Mouse (Mus musculus): Measurements from ENCODE around the gene Pth1r. TPM values are rescaled to one million over a fixed set of nuclear protein-coding genes. Genes with fewer than 3 reads are reported as not detected.

Gene Pth1r
- total RNA-seq, 2 experiments from 2014 or later, result 9.1 TPM

- intact Hi-C loops (cut with DNase I), result no loop called here
Measured at GRCm38 (mm10) chr9:110752917-110753435, 6.0 kb upstream of the Pth1r start.

GRCm38 (mm10) chr9:110751412-110751811, 4.5 kb upstream of the Pth1r start:
- DNase-seq, result no peak
- intact Hi-C loops (cut with DNase I), result no loop called here

More at GRCm38 (mm10) chr9:110752917-110753435, 6.0 kb upstream of the Pth1r start:
- DNase-seq, result no peak

- no peak for DNase-seq
- intact Hi-C loops (cut with DNase I), result no loop called here
Measured at GRCm38 (mm10) chr9:110750404-110751187, 3.7 kb upstream of the Pth1r start.

DNA sequence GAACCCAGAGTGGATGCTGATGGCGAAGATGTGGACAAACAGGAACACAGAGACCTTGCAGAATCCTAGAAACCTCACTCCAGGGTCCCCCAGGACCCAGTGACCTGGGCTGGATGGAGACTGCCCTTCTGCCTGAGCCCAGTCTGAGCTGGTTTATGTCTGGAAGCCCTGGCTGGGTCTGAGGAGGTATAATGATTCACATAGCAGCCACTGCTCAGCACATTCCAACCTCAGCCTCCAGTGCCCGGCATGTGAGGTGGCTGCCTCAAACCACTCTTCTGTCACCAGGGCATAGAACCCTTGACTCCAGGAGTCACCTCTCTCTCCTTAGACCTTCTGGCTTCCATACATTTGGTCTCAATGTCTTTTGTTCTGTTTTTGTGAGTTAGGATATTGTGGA, 1.5 kb upstream of the Pth1r start:
- no peak for DNase-seq
- intact Hi-C loops (cut with DNase I), result no loop called here

- intact Hi-C loops (cut with DNase I), result no loop called here
- DNase-seq, result no peak
Measured at GRCm38 (mm10) chr9:110746238-110746637, 707 bp downstream of the Pth1r start.

DNA sequence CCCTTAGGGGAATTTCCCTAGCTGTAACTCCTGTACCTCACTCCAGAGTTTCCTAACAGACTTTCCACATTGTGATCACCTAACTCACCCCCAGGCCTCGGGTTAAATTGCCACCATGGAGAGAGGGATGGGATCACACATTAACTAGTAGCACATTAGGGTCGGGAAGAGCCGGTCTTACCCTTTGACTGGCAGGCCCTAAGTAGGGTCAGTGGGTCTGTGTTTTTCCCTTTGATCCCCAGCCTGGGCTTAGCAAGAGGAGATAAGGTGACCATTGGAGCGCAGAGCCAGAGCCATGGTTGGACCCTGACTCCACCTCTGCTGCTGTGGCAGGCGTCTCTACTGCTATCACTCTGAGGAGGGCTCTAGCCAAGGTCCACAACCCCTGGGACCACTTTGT, 1.2 kb downstream of the Pth1r start:
- intact Hi-C loops (cut with DNase I), result no loop called here
- DNase-seq, result no peak

GRCm38 (mm10) chr9:110743456-110744323, 3.3 kb downstream of the Pth1r start:
- DNase-seq, result peak; percentile 66 to 69
- intact Hi-C loops (cut with DNase I), result no loop called here

- intact Hi-C loops (cut with DNase I), result no loop called here
- peak; percentile 47 to 51 for DNase-seq
Measured at GRCm38 (mm10) chr9:110742951-110743455, 3.9 kb downstream of the Pth1r start.

- intact Hi-C loops (cut with DNase I), result no loop called here
- DNase-seq, result peak; percentile 43 to 50
Measured at GRCm38 (mm10) chr9:110742295-110742950, 4.5 kb downstream of the Pth1r start.

DNA sequence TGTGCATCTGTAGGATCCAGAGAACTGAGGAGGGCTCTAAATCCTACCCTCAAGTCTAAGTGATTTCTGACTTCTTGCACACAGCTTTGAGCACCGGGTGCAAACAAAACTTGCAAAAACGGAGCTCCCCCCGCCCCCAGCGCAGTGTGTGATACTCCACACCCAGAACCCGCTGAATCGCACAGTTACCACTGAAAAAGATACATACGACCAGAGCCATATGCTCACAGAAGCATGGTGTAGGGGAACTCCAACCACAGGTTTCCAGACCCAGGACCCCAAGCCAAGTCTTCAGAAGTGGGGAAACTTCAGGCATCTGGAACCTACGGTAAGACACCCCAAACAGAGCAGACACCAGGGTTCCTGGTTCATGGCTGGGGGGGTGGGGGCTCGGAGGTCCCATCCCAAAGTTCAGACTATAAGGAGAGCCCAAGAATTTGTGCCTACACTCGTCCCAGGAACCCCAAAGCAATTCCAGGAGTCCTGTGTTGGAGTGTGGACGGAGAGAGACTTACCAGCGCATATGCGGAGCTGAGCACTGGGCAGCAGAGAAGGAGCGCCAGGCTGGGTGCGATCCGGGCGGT, 5.1 kb downstream of the Pth1r start, which contains the start of gene Myl3:
TSS of gene Myl3 (plus strand) at position 151 of the 584 bp plus-strand sequence.
- intact Hi-C loops (cut with DNase I), result no loop called here
- DNase-seq, result no peak

DNA sequence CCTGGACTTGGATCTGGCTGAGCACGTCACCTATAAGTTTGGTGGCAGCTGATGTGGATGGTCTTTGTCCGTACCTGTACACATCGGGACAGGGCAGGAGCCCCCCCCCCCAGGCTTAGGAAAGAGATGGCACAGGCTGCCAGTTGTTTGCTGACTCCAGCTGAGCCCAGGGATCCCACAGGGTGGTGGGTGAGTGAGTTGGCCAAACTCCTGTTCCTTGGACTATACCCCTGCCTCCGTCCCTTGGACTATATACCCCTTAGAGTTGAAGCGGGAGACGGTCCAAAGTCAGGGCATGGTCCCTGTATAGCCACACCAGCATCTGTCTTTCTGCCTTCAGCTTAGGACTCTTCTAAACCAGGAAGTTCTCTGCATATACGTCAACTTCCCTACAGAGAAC, 7.0 kb downstream of the Pth1r start:
- no peak for DNase-seq
- intact Hi-C loops (cut with DNase I), result no loop called here

GRCm38 (mm10) chr9:110738054-110738453, 8.9 kb downstream of the Pth1r start:
- intact Hi-C loops (cut with DNase I), result no loop called here
- DNase-seq, result no peak

- intact Hi-C loops (cut with DNase I), result no loop called here
- peak in 1 of 2 experiments; percentile 30 for DNase-seq
Measured at GRCm38 (mm10) chr9:110736362-110736761, 10.6 kb downstream of the Pth1r start.

DNA sequence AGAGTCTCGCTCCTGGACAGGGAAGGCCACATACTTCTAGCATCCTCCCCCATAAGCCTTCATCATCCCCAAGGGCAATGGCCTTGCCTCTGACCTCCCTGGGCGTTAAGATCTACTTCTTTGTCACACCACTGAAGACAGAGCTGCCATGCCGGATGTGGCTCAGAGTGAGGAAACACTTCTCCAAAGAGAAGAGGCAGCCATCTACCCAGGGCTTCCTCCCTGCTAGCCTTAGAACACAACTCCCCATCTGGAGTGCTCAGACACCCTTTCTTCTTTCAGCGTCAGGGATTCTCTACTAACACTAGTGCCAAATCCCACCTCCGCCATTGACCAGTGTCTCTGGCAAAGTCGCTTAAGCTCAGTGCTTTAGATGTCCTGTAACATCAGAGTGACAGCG, 12.8 kb downstream of the Pth1r start:
- intact Hi-C loops (cut with DNase I), result loop anchor here (5.0 kb wide), 2 partner anchors 43 to 138 kb away; no protein-coding TSS in a partner anchor
- no peak for DNase-seq

- DNase-seq, result no peak
- intact Hi-C loops (cut with DNase I), result loop anchor here (5.0 kb wide), 2 partner anchors 44 to 139 kb away; no protein-coding TSS in a partner anchor
Measured at GRCm38 (mm10) chr9:110733102-110733501, 13.8 kb downstream of the Pth1r start.

- intact Hi-C loops (cut with DNase I), result loop anchor here (5.0 kb wide), 2 partner anchors 45 to 140 kb away; no protein-coding TSS in a partner anchor
- peak; percentile 82 to 83 for DNase-seq
Measured at GRCm38 (mm10) chr9:110732623-110733022, 14.3 kb downstream of the Pth1r start.

- DNase-seq, result no peak
- intact Hi-C loops (cut with DNase I), result loop anchor here (2.0 to 5.0 kb wide), 3 partner anchors 29 to 140 kb away; no protein-coding TSS in a partner anchor
Measured at GRCm38 (mm10) chr9:110731859-110732258, 15.1 kb downstream of the Pth1r start.

DNA sequence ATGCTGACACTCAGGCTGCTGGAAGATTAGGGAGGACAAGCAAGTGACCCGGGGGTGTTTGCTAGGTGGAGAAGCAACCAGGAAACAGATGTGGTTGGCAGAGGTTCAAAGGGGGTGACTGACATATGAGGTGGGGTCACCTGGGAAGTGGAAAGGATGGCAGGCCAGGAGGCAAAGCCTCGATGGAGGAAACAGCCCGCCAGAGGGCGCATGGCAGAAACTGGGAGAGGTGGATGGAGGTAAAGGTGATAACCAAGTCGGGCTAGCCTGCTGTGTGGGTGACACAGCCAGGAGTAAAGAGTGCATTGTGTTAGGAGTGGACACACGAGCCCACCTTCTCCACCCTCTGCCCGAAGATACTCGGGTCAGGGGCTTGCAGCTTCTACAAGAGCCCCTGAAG, 17.1 kb downstream of the Pth1r start:
- peak; percentile 64 to 73 for DNase-seq

DNA sequence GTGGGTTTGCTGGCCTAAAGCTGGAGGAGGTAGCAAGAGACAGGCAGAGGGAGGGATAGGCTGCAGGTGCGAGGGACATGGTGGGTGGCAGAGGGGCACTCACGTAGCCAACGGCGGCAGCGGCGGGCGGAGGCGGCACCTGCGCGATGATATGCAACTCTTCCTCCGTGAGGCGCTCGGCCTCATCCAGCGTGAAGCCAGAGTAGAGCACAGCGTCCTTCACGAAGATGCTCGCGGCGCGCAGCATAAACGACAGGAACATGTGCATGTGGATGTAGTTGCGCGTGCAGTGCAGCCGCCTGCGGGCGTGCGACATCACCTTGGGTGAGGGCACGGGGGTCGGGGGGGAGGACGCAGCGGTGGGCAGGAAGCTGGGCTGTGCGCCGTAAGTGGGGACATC, 20.1 kb downstream of the Pth1r start:
- no peak for DNase-seq
- intact Hi-C loops (cut with DNase I), result loop anchor here (5.0 kb wide), 1 partner anchor 225 kb away; the partner anchor contains the start of gene Lrrc2

More for the DNA sequence above, 17.1 kb downstream of the Pth1r start:
- intact Hi-C loops (cut with DNase I), result loop anchor here (2.0 to 5.0 kb wide), 4 partner anchors 31 to 222 kb away; partner anchors contain the start of gene Lrrc2

Data from heart, postnatal 14 days (tissue).